Mouse (Mus musculus) megakaryocyte, embryonic 14.5 days (primary cell): ENCODE results near the gene Zfand2a.

Source experiments
- FLI1 ChIP-seq: IDR thresholded peaks from 2 replicates; pipeline ENCODE4 v1.6.1; 2012; ENCODE audit warnings: low read length, inconsistent platforms, mixed read lengths
- GATA1 ChIP-seq: IDR thresholded peaks from 3 replicates; pipeline ENCODE4 v1.6.1; 2012; ENCODE audit warnings: mixed read lengths, low read length, inconsistent platforms, borderline replicate concordance

DNA sequence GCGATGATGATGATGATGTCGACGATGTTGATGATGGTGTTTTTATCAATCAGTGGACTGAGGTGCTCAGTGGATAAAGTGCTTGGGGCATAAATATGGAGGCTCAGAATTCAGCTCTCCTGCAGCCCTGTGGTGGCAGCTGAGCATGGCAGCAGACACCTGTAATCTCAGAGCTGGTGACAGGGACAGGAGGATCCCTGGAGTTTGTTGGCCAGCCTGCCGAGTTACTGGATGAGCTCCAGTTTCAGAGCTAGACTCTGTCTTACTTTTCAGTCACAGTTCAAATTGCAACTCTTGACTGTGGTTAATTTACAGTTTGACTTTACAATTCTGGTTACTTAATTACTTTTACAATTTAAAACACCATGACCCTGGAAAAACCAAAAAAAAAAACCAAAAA lies 27.9 kb upstream of the Zfand2a start:
- TF ChIP-seq GATA1 (no peak), FLI1 (no peak)
